Mouse (Mus musculus) cerebellum, adult 9-10 months (tissue): ENCODE data around the gene Chaf1a.

Source experiments
- DNase-seq: peaks from one replicate; pipeline ENCODE4 v3.0.0; 2022

Chaf1a gene

GRCm38 (mm10) chr17:56020400-56021084 is 19.7 kb upstream of the Chaf1a start:
- DNase-seq: no peak

DNA sequence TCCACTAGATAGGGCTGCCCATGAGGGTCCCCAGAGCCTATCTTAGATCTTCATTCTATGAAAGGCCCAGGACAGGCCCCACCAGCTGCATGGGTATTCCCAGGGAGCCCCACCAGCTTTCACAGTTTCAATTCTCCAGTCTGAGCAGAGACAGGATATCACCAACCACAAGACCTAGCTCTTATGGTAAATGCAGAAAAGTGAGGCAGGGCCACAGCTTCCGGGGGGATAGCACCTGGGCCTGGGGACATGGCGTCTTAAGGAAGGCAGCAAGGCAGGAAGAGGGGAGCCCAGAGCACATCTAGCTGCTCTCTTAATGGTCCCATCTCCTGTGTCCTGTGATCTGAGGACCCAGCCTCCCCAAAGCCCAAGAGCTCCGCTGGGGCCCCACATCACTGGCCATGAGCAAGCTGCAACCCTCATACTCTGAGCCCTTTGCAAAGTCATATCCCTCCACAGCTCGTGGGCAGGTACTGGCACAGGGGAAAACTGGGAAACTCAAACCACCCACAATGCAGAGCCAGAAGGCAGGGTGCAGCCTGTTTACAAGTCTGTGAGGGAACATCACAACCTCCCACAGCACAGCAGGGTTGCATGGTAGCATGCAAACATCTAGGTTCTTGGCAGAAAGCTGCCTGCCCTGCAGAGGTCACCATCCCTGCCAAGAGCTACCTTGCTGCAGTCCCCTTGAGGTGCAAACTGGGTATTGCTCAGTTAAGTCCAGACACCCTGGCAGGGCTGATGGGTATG is 18.9 kb upstream of the Chaf1a start:
- DNase-seq: no peak

DNA sequence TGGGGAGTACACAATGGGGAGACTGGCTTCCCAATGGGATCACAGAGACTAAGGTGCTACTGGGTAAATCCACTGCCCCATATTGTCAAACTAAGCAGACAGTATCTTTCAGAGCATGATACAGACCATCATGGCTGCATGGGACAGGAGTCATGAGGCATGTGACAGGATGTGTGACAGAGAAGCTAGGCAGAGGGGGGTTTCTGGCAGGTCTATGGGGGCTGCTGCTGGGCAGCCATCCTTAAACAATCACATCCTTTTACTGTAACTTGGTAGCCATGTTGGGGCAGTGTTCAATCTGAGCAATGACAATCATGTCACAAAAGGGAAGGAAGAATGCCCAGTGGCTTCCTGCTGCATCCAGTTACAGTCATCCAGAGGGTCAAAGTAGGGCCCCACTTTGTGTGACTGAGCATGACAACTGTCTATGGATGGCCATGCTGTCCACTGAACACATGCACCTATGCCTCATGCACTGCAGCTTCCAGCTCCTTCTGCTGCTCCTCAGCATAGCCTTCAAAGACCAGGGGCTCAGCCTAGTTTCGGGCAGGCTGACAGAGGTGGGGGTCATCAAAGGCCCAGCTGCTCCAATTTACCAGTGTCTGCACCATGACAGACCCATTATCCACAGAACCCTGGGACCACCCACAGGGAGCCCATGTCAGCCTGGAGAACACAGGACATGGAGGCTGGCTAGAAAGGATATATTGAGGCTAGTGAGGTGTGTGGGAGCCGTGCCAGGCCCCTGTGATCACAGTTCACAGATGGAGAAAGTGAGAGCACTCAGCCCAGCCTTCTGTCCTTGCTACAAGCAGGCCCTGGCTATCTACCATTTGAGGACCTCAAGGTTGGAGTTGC is 17.9 kb upstream of the Chaf1a start:
- peak; percentile 66 for DNase-seq

- no peak for DNase-seq
Observed at GRCm38 (mm10) chr17:56022989-56023290, 17.3 kb upstream of the Chaf1a start.

- DNase-seq: no peak
Observed at GRCm38 (mm10) chr17:56023386-56023785, 16.9 kb upstream of the Chaf1a start.

- DNase-seq: no peak
Observed at GRCm38 (mm10) chr17:56024476-56024875, 15.8 kb upstream of the Chaf1a start.

DNA sequence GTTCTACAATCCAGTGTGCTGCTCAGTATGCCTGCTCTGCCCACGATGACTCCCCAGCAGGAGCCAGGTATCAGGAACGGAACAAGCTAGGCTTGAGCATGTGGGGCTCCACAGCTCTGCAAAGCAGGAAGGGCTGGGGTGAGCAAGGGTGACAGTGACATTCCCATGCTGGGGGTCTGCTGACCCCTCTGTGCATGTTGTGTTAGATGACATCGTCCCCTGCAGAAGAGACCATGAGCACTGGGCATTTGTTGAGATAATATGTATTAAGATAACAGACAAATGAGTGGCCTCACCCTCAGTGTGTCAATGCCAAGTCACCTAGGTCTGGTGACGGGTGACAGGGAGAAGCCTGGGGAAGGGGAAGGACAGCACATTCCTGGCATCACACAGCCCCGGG is 15.3 kb upstream of the Chaf1a start:
- no peak for DNase-seq

DNA sequence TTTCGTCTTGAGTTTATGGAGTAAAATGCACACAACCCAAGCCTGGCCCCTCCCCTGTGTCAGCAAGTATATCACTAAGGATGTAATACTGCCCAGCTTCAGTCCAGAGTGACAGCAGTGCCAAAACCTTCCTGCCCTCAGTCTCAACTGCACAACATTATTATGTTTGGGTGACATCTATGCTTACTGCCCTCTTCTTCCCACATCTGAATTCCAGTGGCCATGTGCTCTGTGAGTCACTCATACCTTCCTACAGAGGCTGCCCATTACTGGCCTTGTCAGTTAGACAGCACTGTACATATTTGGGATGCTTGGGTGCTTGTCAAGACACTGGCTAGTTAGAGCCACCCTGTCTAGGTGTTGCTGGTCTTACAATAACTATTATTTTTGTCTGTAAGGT is 13.9 kb upstream of the Chaf1a start:
- DNase-seq: no peak

DNA sequence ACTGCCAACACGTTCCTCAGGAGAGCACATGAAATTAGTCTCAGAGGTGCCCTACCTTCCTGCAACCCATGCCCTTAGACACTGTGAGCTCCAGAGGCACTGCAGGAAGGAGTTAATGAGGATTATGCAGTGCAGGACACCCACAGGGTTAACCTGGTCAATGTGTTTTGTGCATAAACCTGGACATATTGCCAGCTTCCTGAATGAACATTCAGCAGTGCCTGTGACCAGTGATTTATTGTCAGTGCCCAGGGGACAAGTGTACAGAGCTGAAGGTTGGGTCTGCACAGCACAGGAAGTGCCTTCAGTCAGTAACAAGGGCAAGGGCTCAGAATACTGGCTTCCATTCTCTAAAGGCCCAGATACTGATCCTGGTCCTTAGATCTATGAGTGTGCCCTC is 13.4 kb upstream of the Chaf1a start:
- DNase-seq: peak; percentile 46

GRCm38 (mm10) chr17:56027801-56028441 is 12.3 kb upstream of the Chaf1a start:
- peak; percentile 83 for DNase-seq

GRCm38 (mm10) chr17:56030238-56030870 is 9.9 kb upstream of the Chaf1a start:
- peak; percentile 65 for DNase-seq

GRCm38 (mm10) chr17:56030919-56031318 is 9.3 kb upstream of the Chaf1a start:
- peak; percentile 61 for DNase-seq

DNA sequence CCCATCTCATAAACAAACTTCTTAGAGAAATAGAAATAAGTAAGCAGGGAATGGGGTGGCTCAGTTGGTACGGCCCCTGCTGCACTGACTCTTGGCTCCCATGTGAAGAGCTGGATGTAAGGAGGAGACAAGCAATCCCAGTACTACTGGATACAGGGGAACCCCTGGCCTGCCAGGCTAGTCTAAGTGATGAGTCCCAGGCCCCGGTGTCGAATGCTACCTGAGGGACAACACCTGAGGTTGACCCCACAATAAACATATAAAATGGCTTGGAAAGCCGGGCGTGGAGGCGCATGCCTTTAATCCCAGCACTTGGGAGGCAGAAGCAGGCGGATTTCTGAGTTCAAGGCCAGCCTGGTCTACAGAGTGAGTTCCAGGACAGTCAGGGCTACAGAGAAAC is 8.8 kb upstream of the Chaf1a start:
- peak; percentile 47 for DNase-seq

DNA sequence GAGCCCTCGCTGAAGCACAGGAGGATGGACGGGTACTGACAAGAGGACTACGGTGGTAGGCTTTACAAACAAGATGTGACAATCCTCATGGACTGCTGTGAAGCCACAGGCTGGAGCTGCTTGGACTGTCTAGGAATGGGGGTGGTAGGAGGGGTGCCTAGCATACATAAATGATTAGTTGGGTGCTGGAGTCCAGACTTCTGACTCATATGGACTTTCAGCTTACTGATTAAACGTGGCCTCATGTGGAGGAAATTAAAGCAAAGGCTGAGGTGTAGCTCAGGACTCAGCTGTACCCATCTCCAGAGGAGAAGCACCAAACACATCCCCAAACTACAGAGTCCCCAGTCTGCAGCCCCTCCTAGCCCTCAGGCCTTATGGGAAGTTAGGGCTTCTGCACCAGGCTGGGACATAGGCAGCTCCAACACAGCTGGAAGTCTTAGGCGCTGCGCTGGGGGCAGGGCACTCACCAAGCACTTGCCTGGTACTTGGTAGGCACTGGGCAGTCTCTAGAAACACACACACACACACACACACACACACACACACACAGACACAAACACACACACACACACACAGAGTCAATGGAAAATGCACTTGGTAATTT is 8.0 kb upstream of the Chaf1a start:
- DNase-seq: peak; percentile 33

DNA sequence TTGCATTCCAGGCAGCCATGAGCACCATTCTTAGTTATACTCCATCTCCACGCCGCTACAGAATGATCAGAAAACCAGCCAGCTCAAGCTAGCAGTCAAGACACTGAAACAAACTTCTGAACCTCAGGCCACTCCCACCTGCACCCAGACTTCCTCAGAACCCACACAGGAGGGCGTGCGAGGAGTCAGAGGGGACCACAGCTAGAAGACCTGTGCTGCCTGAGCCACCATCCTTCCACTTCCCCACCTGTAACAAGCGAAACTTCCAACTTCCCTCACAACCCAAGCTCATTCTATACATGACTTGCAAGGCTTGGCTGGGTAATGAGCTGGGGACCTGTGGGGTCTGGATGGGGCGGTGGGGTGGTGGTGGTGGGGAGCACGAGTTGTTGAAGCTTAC is 7.4 kb upstream of the Chaf1a start:
- DNase-seq: no peak

DNA sequence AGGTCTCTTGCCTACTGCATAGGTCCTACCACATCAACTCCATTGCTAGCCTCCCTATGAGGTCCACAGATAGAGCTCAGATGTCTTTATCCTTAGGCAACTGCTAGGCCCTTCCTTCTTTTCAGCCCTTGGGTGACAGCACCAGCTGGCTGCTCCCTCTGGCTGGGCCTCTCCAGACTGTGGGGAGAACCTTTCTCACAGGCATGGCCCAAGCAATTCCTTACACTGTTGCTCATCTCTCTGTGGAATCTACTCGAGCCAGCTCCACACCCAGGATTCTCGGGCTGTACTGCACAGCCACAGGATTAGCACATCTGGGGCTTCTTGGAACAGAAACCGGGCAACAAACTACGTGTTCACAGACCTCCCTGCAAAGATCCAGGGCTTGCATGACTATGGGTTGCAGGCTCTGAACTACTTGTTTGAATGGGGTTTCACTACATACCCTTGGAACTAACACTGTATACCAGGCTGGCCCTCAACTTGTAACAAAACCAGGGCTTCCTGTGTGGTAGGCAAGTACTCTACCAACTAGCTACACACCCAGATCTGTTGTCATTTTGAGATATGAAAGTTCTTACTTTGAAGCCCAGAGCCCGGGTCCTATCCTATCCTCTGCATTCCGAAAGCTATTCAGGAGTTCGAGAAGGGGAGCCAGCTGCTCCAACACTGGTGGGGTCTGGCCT is 6.1 kb upstream of the Chaf1a start:
- DNase-seq: peak; percentile 35

DNA sequence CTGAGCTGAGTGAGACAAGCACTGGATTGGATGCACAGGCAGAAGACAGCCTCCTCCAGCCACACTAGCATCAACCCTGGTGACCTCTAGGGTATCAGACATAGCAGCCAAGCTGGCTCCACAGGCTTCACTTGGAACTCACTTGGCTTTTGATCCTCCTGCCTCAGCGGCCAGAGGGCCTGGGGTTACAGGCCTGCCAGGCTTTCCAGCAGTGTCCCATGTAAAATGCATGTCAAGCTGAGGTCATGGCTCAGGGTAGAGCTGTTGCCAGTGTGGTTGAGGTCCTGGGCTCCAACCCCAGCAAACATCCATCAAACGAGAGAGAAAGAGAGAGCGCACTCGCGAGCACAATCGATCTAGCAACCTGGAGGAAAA is 5.5 kb upstream of the Chaf1a start:
- DNase-seq: no peak

- no peak for DNase-seq
Observed at GRCm38 (mm10) chr17:56035216-56035615, 5.0 kb upstream of the Chaf1a start.

- DNase-seq: peak; percentile 100
Observed at GRCm38 (mm10) chr17:56036176-56036900, 3.9 kb upstream of the Chaf1a start, which contains the start of gene Sh3gl1. Gene Sh3gl1, minus strand, starts transcription at chr17:56036635.

DNA sequence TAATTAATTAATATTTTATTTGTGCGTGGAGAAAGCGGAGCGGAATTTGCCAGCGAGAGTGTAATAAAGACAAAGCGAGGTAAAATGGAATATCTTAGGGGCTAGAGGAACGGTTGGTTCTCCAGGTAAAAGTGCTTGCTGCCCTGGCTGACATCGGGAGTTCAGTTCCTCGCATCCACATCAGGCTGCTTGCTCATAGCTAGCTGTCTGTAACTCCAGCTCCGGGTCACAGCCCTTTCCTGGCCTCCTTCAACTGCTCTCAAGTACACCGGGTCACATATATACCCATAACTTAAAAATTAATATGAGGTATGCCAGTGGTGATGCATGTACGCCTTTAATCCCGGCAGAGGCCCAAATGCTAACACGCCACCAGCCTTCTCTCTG is 3.3 kb upstream of the Chaf1a start:
- DNase-seq: no peak
